Comparison of ENCODE assay signal across 8 mouse cellular contexts in the genomic region with DNA sequence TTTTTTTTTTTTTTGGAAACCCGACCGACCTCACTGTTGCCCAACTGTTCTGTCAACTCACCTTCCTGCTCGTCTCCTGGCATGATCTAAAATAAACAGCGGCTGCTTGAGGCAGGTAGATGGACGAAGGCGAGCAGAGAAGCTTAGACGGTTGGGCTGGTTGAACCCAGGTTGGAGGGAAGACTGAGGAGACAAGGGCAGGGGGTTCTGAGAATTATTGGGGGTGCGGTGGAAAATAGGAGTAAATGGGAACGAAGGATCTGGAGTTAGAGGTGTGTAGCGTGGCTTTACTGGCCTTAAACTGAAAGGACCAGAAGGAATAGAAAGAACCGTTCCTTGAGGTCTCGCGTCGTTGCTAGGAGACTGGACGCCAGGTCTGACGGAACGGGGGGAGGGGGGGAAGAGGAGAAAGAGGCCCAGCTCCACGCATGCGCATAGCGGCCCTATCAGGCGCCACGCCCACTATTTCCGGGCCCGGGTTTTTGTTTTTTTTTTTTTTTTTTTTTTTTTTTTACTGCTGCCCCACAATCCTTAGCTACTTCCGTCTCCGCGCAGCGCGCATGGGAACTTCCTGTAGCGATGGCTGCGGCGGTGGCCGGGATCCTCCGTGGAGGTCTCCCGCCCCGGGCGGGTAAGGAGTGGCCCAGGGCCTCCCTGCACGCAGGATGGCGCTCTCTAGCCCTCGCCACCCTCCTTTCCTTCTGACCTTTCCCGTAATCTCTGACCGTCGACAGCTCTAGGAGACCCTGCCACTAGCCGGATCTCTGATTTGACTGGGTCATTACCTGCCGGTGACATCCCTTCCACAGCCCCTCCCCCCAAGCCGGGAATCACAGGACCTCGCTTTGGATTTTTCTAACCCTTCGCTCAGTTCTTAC. TPM values are rescaled to one million over a fixed set of nuclear protein-coding genes. Genes with fewer than 3 reads are reported as not detected.
DNase-seq lines count a peak whose midpoint lies in the region; ATAC-seq lines count a peak whose summit lies in the region.

A gene (minus strand): TSS at position 386 of the 878 bp plus-strand sequence.
A gene (plus strand): TSS at position 539 of the 878 bp plus-strand sequence.

- intact Hi-C loops in left cerebral cortex, postnatal 14 days (cut with DNase I), result no loop called here

- H3K9me3 ChIP-seq in intestine, embryonic 14.5 days (ENCODE audit: control insufficient read depth, low read length), result no peaks in the 10 kb centered on the region

- H3K27ac ChIP-seq in intestine, embryonic 14.5 days (ENCODE audit: low read depth), result no peak within 1 kb of the TSS

- peak; percentile 90 for DNase-seq in adrenal gland, adult 2 months
- peak; percentile 97 for DNase-seq in embryo, embryonic 11 days
- peak; percentile 84 for DNase-seq in gastrocnemius, postnatal 25 days
- peak; percentile 92 for DNase-seq in intestine, embryonic 14.5 days (ENCODE audit: low spot score)
- peak; percentile 88 for DNase-seq in left cerebral cortex, postnatal 14 days (ENCODE audit: low spot score in 2 of 2)
- DNase-seq in right cerebral cortex, postnatal 14 days, result peak; percentile 93
- DNase-seq in urinary bladder, postnatal 25 days (ENCODE audit: low spot score), result peak; percentile 90

- peak; percentile 90 for ATAC-seq in intestine, embryonic 14.5 days (replicated peaks; ENCODE audit: low FRiP score, low TSS enrichment, low read depth)
- peak; percentile 93 for ATAC-seq in megakaryocyte-erythroid progenitor cell, adult 5-6 weeks (replicated peaks; ENCODE audit: low FRiP score, low TSS enrichment, poor library complexity, severe bottlenecking)

- WGBS in intestine, embryonic 14.5 days, result under 1% methylated on average over 47 of the region's 48 CpGs

- H3K4me3 ChIP-seq in intestine, embryonic 14.5 days (ENCODE audit: low read depth, low read length), result peak within 1 kb of the TSS; percentile 89

- H3K9ac ChIP-seq in intestine, embryonic 14.5 days (ENCODE audit: low read length), result peak within 1 kb of the TSS; percentile 84

- H3K4me1 ChIP-seq in intestine, embryonic 14.5 days (replicated peaks; ENCODE audit: control insufficient read depth, insufficient read depth, low read length), result peaks cover 14% of the 10 kb centered on the region

- H3K4me2 ChIP-seq in intestine, embryonic 14.5 days (ENCODE audit: low read length), result peak within 1 kb of the TSS; percentile 92

- H3K27me3 ChIP-seq in intestine, embryonic 14.5 days (replicated peaks; ENCODE audit: control insufficient read depth, insufficient read depth, low read length), result no peaks in the 10 kb centered on the region

- 0 out of 2 replicates have a peak, but pooled peaks cover 9% of the 10 kb centered on the region for H3K36me3 ChIP-seq in intestine, embryonic 14.5 days (ENCODE audit: control insufficient read depth, insufficient read depth, low read length)

RNA-seq across cellular contexts. Expression of the first gene that starts in this region (rescaled TPM):
- total RNA-seq in adrenal gland, adult 2 months (2021), result 1 to 10 TPM in 1 of 2 experiments, under 1 TPM in 1; 0.98 to 1.1 TPM
- polyA plus RNA-seq in adrenal gland, adult 2 months (2012; rRNA removed), result 0.47 and 0.50 TPM in 2 replicates
- under 1 TPM in 1 of 2 experiments, not detected in 1; 0.27 TPM for total RNA-seq in gastrocnemius, postnatal 25 days (2021)
- 0.44 and 0.49 TPM in 2 replicates for polyA plus RNA-seq in intestine, embryonic 14.5 days (2014; fragmentation: Nextera tagmentation; extraction: Ambion mirVana)
- under 1 TPM; 0.26 to 0.74 TPM for total RNA-seq in left cerebral cortex, postnatal 14 days (2021)
- total RNA-seq in megakaryocyte-erythroid progenitor cell, adult 5-6 weeks (2014; fragmentation: Nextera tagmentation), result 1.7 TPM in 1 of 2 replicates, not detected in the other
- total RNA-seq in megakaryocyte-erythroid progenitor cell, adult 5-6 weeks (2017), result 0.11 TPM in 1 of 2 replicates, not detected in the other

RNA-seq across cellular contexts. Expression of the second gene that starts in this region (rescaled TPM):
- total RNA-seq in adrenal gland, adult 2 months (2021), result 100 to 1,000 TPM; 130 to 154 TPM
- polyA plus RNA-seq in adrenal gland, adult 2 months (2012; rRNA removed), result 197 and 276 TPM in 2 replicates
- 10 to 100 TPM; 37.6 to 43.0 TPM for total RNA-seq in gastrocnemius, postnatal 25 days (2021)
- polyA plus RNA-seq in intestine, embryonic 14.5 days (2014; fragmentation: Nextera tagmentation; extraction: Ambion mirVana), result 96.4 and 98.5 TPM in 2 replicates
- 10 to 100 TPM; 69.0 to 69.8 TPM for total RNA-seq in left cerebral cortex, postnatal 14 days (2021)
- total RNA-seq in megakaryocyte-erythroid progenitor cell, adult 5-6 weeks (2014; fragmentation: Nextera tagmentation), result 38.6 and 49.6 TPM in 2 replicates
- 23.6 and 24.8 TPM in 2 replicates for total RNA-seq in megakaryocyte-erythroid progenitor cell, adult 5-6 weeks (2017)
